Mouse (Mus musculus) kidney, embryonic 14.5 days (tissue): Measurements from ENCODE around the gene Creld2. TPM values are rescaled to one million over a fixed set of nuclear protein-coding genes. Genes with fewer than 3 reads are reported as not detected.
"Not testable (repeated sequence)": the region's sequence is repeated elsewhere in the genome, so short reads cannot be mapped to it uniquely, and the experiment has no call there.

Source experiments
- ATAC-seq: fragments of 200-750 bp; cut with Nextera tagmentation; 2 replicates; pipeline ENCODE4 v1.8.0; 2017; ENCODE audit warnings: moderate number of reproducible peaks, mild to moderate bottlenecking, moderate TSS enrichment, moderate library complexity; ENCODE audit not compliant: low FRiP score, low TSS enrichment
- H3K27ac ChIP-seq: fragments of 300-500 bp; sonication (generic); 2 replicates; pipeline ENCODE4 v1.5.1; 2014; ENCODE audit warnings: low read depth, mild to moderate bottlenecking, low read length, moderate library complexity, mixed read lengths
- H3K27me3 ChIP-seq: fragments of 300-500 bp; sonication (generic); 2 replicates; pipeline ENCODE4 v1.6.1; 2014; ENCODE audit warnings: mild to moderate bottlenecking, low read length; ENCODE audit not compliant: control insufficient read depth, insufficient read depth
- H3K36me3 ChIP-seq: fragments of 300-500 bp; sonication (generic); 2 replicates; pipeline ENCODE4 v1.6.1; 2014; ENCODE audit warnings: low read length, mixed read lengths; ENCODE audit not compliant: control insufficient read depth, insufficient read depth
- H3K4me1 ChIP-seq: fragments of 300-500 bp; sonication (generic); 2 replicates; pipeline ENCODE4 v1.6.1; 2014; ENCODE audit warnings: low read length, mixed read lengths; ENCODE audit not compliant: control insufficient read depth, insufficient read depth
- H3K4me2 ChIP-seq: fragments of 300-500 bp; sonication (generic); replicated peaks from 2 replicates; pipeline ENCODE4 v1.6.1; 2014; ENCODE audit warnings: low read depth, mild to moderate bottlenecking, low read length
- H3K4me3 ChIP-seq: fragments of 300-500 bp; sonication (generic); 2 replicates; pipeline ENCODE4 v1.5.1; 2014; ENCODE audit warnings: mild to moderate bottlenecking, low read length
- H3K9ac ChIP-seq: fragments of 300-500 bp; sonication (generic); 2 replicates; pipeline ENCODE4 v1.6.1; 2014; ENCODE audit warnings: low read depth, mild to moderate bottlenecking, low read length, moderate library complexity
- H3K9me3 ChIP-seq: fragments of 300-500 bp; sonication (generic); 2 replicates; pipeline ENCODE4 v1.6.1; 2016; ENCODE audit warnings: low read length; ENCODE audit not compliant: control insufficient read depth
- WGBS: fragments of 180-500 bp; shearing (Covaris S2); extraction: QIAGEN DNeasy Blood & Tissue Kit; methylation state at CpG from one replicate; pipeline ENCODE4 v1.1.7; 2014; 5-methylcytosine and 5-hydroxymethylcytosine counted together
- polyA plus RNA-seq: library from polyadenylated mRNA; unstranded; fragments of >200 nt; fragmentation: Nextera tagmentation; extraction: Ambion mirVana; gene quantifications from 2 replicates; pipeline ENCODE4 v1.2.1, GENCODE M21; 2014

The Creld2 gene
- polyA plus RNA-seq, 1 experiment from 2014 or later = 100 TPM

GRCm38 (mm10) chr15:88810369-88810768 is 9.1 kb upstream of the Creld2 start:
- Histone ChIP-seq H3K9me3 (no peaks in the 10 kb centered on the region), H3K27me3 (no peaks in the 10 kb centered on the region), H3K4me3 (no peak overlapping the region), H3K27ac (no peak overlapping the region), H3K4me1 (no peaks in the 10 kb centered on the region), H3K36me3 (peaks cover 40% of the 10 kb centered on the region), H3K9ac (no peak overlapping the region), H3K4me2 (no peak overlapping the region)
- 89% methylated on average over 2 of the region's 2 CpGs for WGBS
- ATAC-seq = no peak

- Histone ChIP-seq H3K9me3 (no peaks in the 10 kb centered on the region), H3K27ac (no peak overlapping the region), H3K4me3 (no peak overlapping the region), H3K36me3 (peaks cover 30% of the 10 kb centered on the region), H3K4me2 (no peak overlapping the region), H3K4me1 (peaks cover under 1% of the 10 kb centered on the region; the same call in 1 of the 2 replicates), H3K9ac (no peak overlapping the region), H3K27me3 (no peaks in the 10 kb centered on the region)
- ATAC-seq = no peak
- 96% methylated on average over 3 of the region's 3 CpGs for WGBS
Measured at GRCm38 (mm10) chr15:88813262-88813661, 6.2 kb upstream of the Creld2 start.

- H3K4me1 ChIP-seq, ATAC-seq, H3K9me3 ChIP-seq, H3K4me3 ChIP-seq, H3K27me3 ChIP-seq, H3K4me2 ChIP-seq, H3K9ac ChIP-seq, H3K27ac ChIP-seq: not testable (repeated sequence)
- WGBS = 89% methylated on average over 2 of the region's 2 CpGs
- peaks cover 27% of the 10 kb centered on the region for H3K36me3 ChIP-seq
Measured at GRCm38 (mm10) chr15:88813873-88814272, 5.6 kb upstream of the Creld2 start.

GRCm38 (mm10) chr15:88814411-88815047 is 4.9 kb upstream of the Creld2 start:
- 96% methylated on average over 11 of the region's 11 CpGs for WGBS
- H3K9ac ChIP-seq = no peak overlapping the region
- H3K4me3 ChIP-seq = no peak overlapping the region
- no peak overlapping the region for H3K4me2 ChIP-seq
- no peaks in the 10 kb centered on the region for H3K27me3 ChIP-seq
- H3K27ac ChIP-seq = no peak overlapping the region
- no peak for ATAC-seq
- peaks cover 22% of the 10 kb centered on the region for H3K36me3 ChIP-seq
- H3K4me1 ChIP-seq = peaks cover 2% of the 10 kb centered on the region; the same call in 1 of the 2 replicates
- no peaks in the 10 kb centered on the region for H3K9me3 ChIP-seq

GRCm38 (mm10) chr15:88815196-88815700 is 4.2 kb upstream of the Creld2 start:
- no peaks in the 10 kb centered on the region for H3K9me3 ChIP-seq
- no peaks in the 10 kb centered on the region for H3K27me3 ChIP-seq
- no peak overlapping the region for H3K27ac ChIP-seq
- no peak for ATAC-seq
- peaks cover 22% of the 10 kb centered on the region for H3K36me3 ChIP-seq
- no peak overlapping the region for H3K9ac ChIP-seq
- no peak overlapping the region for H3K4me3 ChIP-seq
- peaks cover 3% of the 10 kb centered on the region for H3K4me1 ChIP-seq
- H3K4me2 ChIP-seq = no peak overlapping the region
- 91% methylated on average over 6 of the region's 6 CpGs for WGBS

- Histone ChIP-seq H3K9me3 (no peaks in the 10 kb centered on the region), H3K9ac (peak overlapping the region; percentile 71), H3K4me1 (peaks cover 11% of the 10 kb centered on the region), H3K27ac (no peak overlapping the region), H3K27me3 (no peaks in the 10 kb centered on the region), H3K36me3 (peaks cover 37% of the 10 kb centered on the region), H3K4me3 (peak overlapping the region; percentile 59), H3K4me2 (peak overlapping the region; percentile 53)
- 3% methylated on average over 23 of the region's 23 CpGs for WGBS
- ATAC-seq = no peak
Measured at GRCm38 (mm10) chr15:88819906-88820303, 459 bp downstream of the Creld2 start.

- H3K9ac ChIP-seq = no peak overlapping the region
- WGBS = 84% methylated on average over 7 of the region's 7 CpGs
- no peak overlapping the region for H3K27ac ChIP-seq
- H3K4me3 ChIP-seq = no peak overlapping the region
- peaks cover 11% of the 10 kb centered on the region for H3K4me1 ChIP-seq
- ATAC-seq = no peak
- H3K4me2 ChIP-seq = no peak overlapping the region
- H3K9me3 ChIP-seq = no peaks in the 10 kb centered on the region
- H3K36me3 ChIP-seq = peaks cover 49% of the 10 kb centered on the region
- no peaks in the 10 kb centered on the region for H3K27me3 ChIP-seq
Measured at GRCm38 (mm10) chr15:88821403-88821802, 2.0 kb downstream of the Creld2 start.

GRCm38 (mm10) chr15:88822513-88822912 is 3.1 kb downstream of the Creld2 start:
- no peak for ATAC-seq
- H3K4me2 ChIP-seq = no peak overlapping the region
- H3K36me3 ChIP-seq = peaks cover 49% of the 10 kb centered on the region
- no peak overlapping the region for H3K9ac ChIP-seq
- peaks cover 11% of the 10 kb centered on the region for H3K4me1 ChIP-seq
- no peak overlapping the region for H3K27ac ChIP-seq
- no peaks in the 10 kb centered on the region for H3K27me3 ChIP-seq
- H3K4me3 ChIP-seq = no peak overlapping the region
- no peaks in the 10 kb centered on the region for H3K9me3 ChIP-seq
- WGBS = 92% methylated on average over 7 of the region's 7 CpGs

GRCm38 (mm10) chr15:88823376-88823775 is 3.9 kb downstream of the Creld2 start:
- H3K36me3 ChIP-seq = peaks cover 49% of the 10 kb centered on the region
- no peak overlapping the region for H3K4me3 ChIP-seq
- H3K9me3 ChIP-seq = no peaks in the 10 kb centered on the region
- 98% methylated on average over 5 of the region's 5 CpGs for WGBS
- H3K9ac ChIP-seq = no peak overlapping the region
- ATAC-seq = no peak
- no peak overlapping the region for H3K4me2 ChIP-seq
- peaks cover 10% of the 10 kb centered on the region for H3K4me1 ChIP-seq
- no peak overlapping the region for H3K27ac ChIP-seq
- no peaks in the 10 kb centered on the region for H3K27me3 ChIP-seq
